24 mouse cellular contexts compared by ENCODE assay signal in genomic region chr12:112752399-112752798, GRCm38 (mm10). TPM values are rescaled to one million over a fixed set of nuclear protein-coding genes. Genes with fewer than 3 reads are reported as not detected.
A peak's percentile ranks its signal among the peaks of the same experiment; 100 is the strongest.
DNase-seq lines count a peak whose midpoint lies in the region; ATAC-seq and TF ChIP-seq lines count a peak whose summit lies in the region.
"Had no signal": no experiment of that assay in that cellular context is flagged by ENCODE, and none has a peak within 500 bp of the region (broad histone marks: within the 10 kb centered on the region; RNA-seq: fewer than 3 reads in every experiment).

No protein-coding gene starts in this region.

- intact Hi-C loops in heart, adult 2 months (cut with DNase I): no loop called here
- intact Hi-C loops in left cerebral cortex, postnatal 10 days (cut with DNase I): no loop called here

- TF ChIP-seq CTCF in heart, adult 2 months (IDR thresholded peaks at IDR 0.05): no peak

- no peak for TF ChIP-seq EP300 in heart, adult 2 months (IDR thresholded peaks at IDR 0.05; ENCODE audit: insufficient read depth, low read depth, low read length)

- H3K36me3 ChIP-seq in heart, adult 2 months (ENCODE audit: control insufficient read depth, insufficient read depth, low read length): no peaks in the 10 kb centered on the region
- H3K36me3 ChIP-seq: embryonic facial prominence, embryonic 12.5 days; embryonic facial prominence, embryonic 15.5 days; heart, embryonic 10.5 days; heart, embryonic 13.5 days; hindbrain, embryonic 12.5 days; hindbrain, embryonic 15.5 days had no signal

- no peak overlapping the region for H3K4me3 ChIP-seq in heart, adult 2 months
- H3K4me3 ChIP-seq: embryonic facial prominence, embryonic 12.5 days; embryonic facial prominence, embryonic 15.5 days; heart, embryonic 10.5 days; heart, embryonic 13.5 days; hindbrain, embryonic 12.5 days; hindbrain, embryonic 15.5 days had no signal

- H3K27ac ChIP-seq in heart, adult 2 months: no peak overlapping the region
- H3K27ac ChIP-seq: embryonic facial prominence, embryonic 12.5 days; embryonic facial prominence, embryonic 15.5 days; heart, embryonic 10.5 days; heart, embryonic 13.5 days; hindbrain, embryonic 12.5 days; hindbrain, embryonic 15.5 days had no signal

- H3K27me3 ChIP-seq in heart, adult 2 months (ENCODE audit: control insufficient read depth, insufficient read depth, low read length): peaks cover 1% of the 10 kb centered on the region; the same call in 1 of the 2 replicates
- H3K27me3 ChIP-seq: embryonic facial prominence, embryonic 12.5 days; embryonic facial prominence, embryonic 15.5 days; hindbrain, embryonic 12.5 days; hindbrain, embryonic 15.5 days had no signal

- no peak for TF ChIP-seq POLR2A in heart, adult 2 months (IDR thresholded peaks at IDR 0.05; ENCODE audit: insufficient read depth, low read depth, low read length)

- H3K9ac ChIP-seq in heart, adult 2 months (ENCODE audit: low read depth, low read length): no peak overlapping the region
- H3K9ac ChIP-seq: embryonic facial prominence, embryonic 12.5 days; embryonic facial prominence, embryonic 15.5 days; heart, embryonic 13.5 days; hindbrain, embryonic 12.5 days; hindbrain, embryonic 15.5 days had no signal

- no peaks in the 10 kb centered on the region for H3K79me2 ChIP-seq in heart, adult 2 months (replicated peaks; ENCODE audit: control insufficient read depth, insufficient read depth, low read length)

- no peaks in the 10 kb centered on the region for H3K4me1 ChIP-seq in heart, adult 2 months (ENCODE audit: control insufficient read depth, insufficient read depth, low read length)

- peak; percentile 54; the same call in 1 of the 2 replicates for ATAC-seq in megakaryocyte, adult 5-6 weeks (ENCODE audit: poor library complexity, severe bottlenecking)
- ATAC-seq: forebrain, embryonic 14.5 days; intestine, postnatal 0 days had no signal

- 38% methylated on average over 2 of the region's 2 CpGs for WGBS in heart, adult 2 months

- DNase-seq in heart, adult 11 months: peak; percentile 18
- no peak for DNase-seq in heart, adult 2 months
- DNase-seq in Muller cell, postnatal 12 days (ENCODE audit: inconsistent ontology term): peak; percentile 36
- no peak for DNase-seq in frontal cortex, adult 2 months (ENCODE audit: extremely low spot score in 1 of 2, low spot score in 1 of 2)
- no peak for DNase-seq in testis, postnatal 10 days (ENCODE audit: low spot score)
- no peak for DNase-seq in left cerebral cortex, postnatal 10 days (ENCODE audit: extremely low spot score in 1 of 2, low spot score in 2 of 2)
- DNase-seq: adrenal gland, adult 8-10 months; adrenal gland, postnatal 36 days; cerebellum, adult 18-20 months; cerebellum, adult 9-10 months; gastrocnemius, postnatal 10 days; gastrocnemius, postnatal 36 days; heart, adult 18-20 months; heart, postnatal 14 days; heart, postnatal 4 days had no signal

RNA-seq across cellular contexts. Expression of gene Pld4, which starts 8.1 kb away (rescaled TPM):
- 1 to 10 TPM; 6.6 to 6.8 TPM for total RNA-seq in heart, adult 2 months (2021)
- 17.2 and 23.5 TPM in 2 replicates for polyA plus RNA-seq in heart, adult 2 months (2012; rRNA removed)
- 532 and 545 TPM in 2 replicates for total RNA-seq in megakaryocyte, adult 5-6 weeks (2015)
- total RNA-seq in megakaryocyte, adult 5-6 weeks (2017): 316 and 364 TPM in 2 replicates
- 14.0 and 20.4 TPM in 2 replicates for polyA plus RNA-seq in frontal cortex, adult 2 months (2012; rRNA removed)
- 10 to 100 TPM in 1 of 2 experiments, 1 to 10 TPM in 1; 10.0 to 11.9 TPM for total RNA-seq in left cerebral cortex, postnatal 10 days (2021)

RNA-seq across cellular contexts. Expression of gene Cep170b, which starts 32.1 kb away (rescaled TPM):
- total RNA-seq in heart, adult 2 months (2021): 10 to 100 TPM; 10.8 to 11.5 TPM
- 9.6 and 10.7 TPM in 2 replicates for polyA plus RNA-seq in heart, adult 2 months (2012; rRNA removed)
- total RNA-seq in megakaryocyte, adult 5-6 weeks (2015): 0.41 and 1.2 TPM in 2 replicates
- 0.20 and 0.22 TPM in 2 replicates for total RNA-seq in megakaryocyte, adult 5-6 weeks (2017)
- polyA plus RNA-seq in frontal cortex, adult 2 months (2012; rRNA removed): 107 and 119 TPM in 2 replicates
- 100 to 1,000 TPM; 222 to 234 TPM for total RNA-seq in left cerebral cortex, postnatal 10 days (2021)

RNA-seq across cellular contexts. Expression of gene Ahnak2, which starts 50.1 kb away (rescaled TPM):
- 10 to 100 TPM; 14.8 to 15.7 TPM for total RNA-seq in heart, adult 2 months (2021)
- polyA plus RNA-seq in heart, adult 2 months (2012; rRNA removed): 5.4 and 7.5 TPM in 2 replicates
- not detected in 2 replicates for total RNA-seq in megakaryocyte, adult 5-6 weeks (2015)
- total RNA-seq in megakaryocyte, adult 5-6 weeks (2017): 0.04 and 0.15 TPM in 2 replicates
- 1.5 and 1.9 TPM in 2 replicates for polyA plus RNA-seq in frontal cortex, adult 2 months (2012; rRNA removed)
- total RNA-seq in left cerebral cortex, postnatal 10 days (2021): 10 to 100 TPM; 13.8 to 14.5 TPM

RNA-seq across cellular contexts. Expression of gene Clba1, which starts 56.3 kb away (rescaled TPM):
- total RNA-seq in heart, adult 2 months (2021): 1 to 10 TPM; 1.7 to 3.1 TPM
- 2.0 and 2.8 TPM in 2 replicates for polyA plus RNA-seq in heart, adult 2 months (2012; rRNA removed)
- total RNA-seq in megakaryocyte, adult 5-6 weeks (2015): 0.16 and 0.32 TPM in 2 replicates
- 0.40 and 0.69 TPM in 2 replicates for total RNA-seq in megakaryocyte, adult 5-6 weeks (2017)
- polyA plus RNA-seq in frontal cortex, adult 2 months (2012; rRNA removed): 13.8 and 14.1 TPM in 2 replicates
- 10 to 100 TPM; 14.6 to 16.5 TPM for total RNA-seq in left cerebral cortex, postnatal 10 days (2021)

Comparison
In these comparisons a context has a peak if more than half of its experiments do, and no peak if none do; other contexts are left out.
1. DNase-seq: peak in heart, adult 11 months (single experiment) and Muller cell, postnatal 12 days (single experiment); none in heart, adult 2 months (0 of 2), frontal cortex, adult 2 months (0 of 2), testis, postnatal 10 days (single experiment) and left cerebral cortex, postnatal 10 days (0 of 2).
2. RNA of gene Pld4, which starts 8.1 kb away (total RNA-seq): 316 to 545 TPM in megakaryocyte, adult 5-6 weeks; 10.0 to 11.9 TPM in left cerebral cortex, postnatal 10 days and 6.6 to 6.8 TPM in heart, adult 2 months; every median in the first group is over 10 times any median in the second.
3. RNA of gene Cep170b, which starts 32.1 kb away (total RNA-seq): 222 to 234 TPM in left cerebral cortex, postnatal 10 days; 10.8 to 11.5 TPM in heart, adult 2 months and 0.20 to 1.2 TPM in megakaryocyte, adult 5-6 weeks; every median in the first group is over 10 times any median in the second.
4. RNA of gene Ahnak2, which starts 50.1 kb away (total RNA-seq): 14.8 to 15.7 TPM in heart, adult 2 months and 13.8 to 14.5 TPM in left cerebral cortex, postnatal 10 days; 0.04 to 0.15 TPM in megakaryocyte, adult 5-6 weeks; every median in the first group is over 10 times any median in the second.